Mouse (Mus musculus): ENCODE measurements around the gene Upf1. TPM values are rescaled to one million over a fixed set of nuclear protein-coding genes. Genes with fewer than 3 reads are reported as not detected.

Upf1 gene
- total RNA-seq (2015; ENCODE audit: low replicate concordance) (18.4 and 20.2 TPM in 2 replicates), total RNA-seq (2017; ENCODE audit: low replicate concordance) (32.5 and 43.9 TPM in 2 replicates)

GRCm38 (mm10) chr8:70353194-70353817 is at the start of gene Upf1:
Gene Upf1 (minus strand): TSS chr8:70353278.
- ATAC-seq (replicated peaks; ENCODE audit: low FRiP score, poor library complexity, severe bottlenecking), result peak; percentile 81

- no peak for ATAC-seq (replicated peaks; ENCODE audit: low FRiP score, poor library complexity, severe bottlenecking)
These were observed 44.8 kb upstream of the Upf1 start for GRCm38 (mm10) chr8:70397611-70398563.

- ATAC-seq (replicated peaks; ENCODE audit: low FRiP score, poor library complexity, severe bottlenecking), result no peak
These were observed 43.1 kb upstream of the Upf1 start for GRCm38 (mm10) chr8:70396184-70396583.

- no peak for ATAC-seq (replicated peaks; ENCODE audit: low FRiP score, poor library complexity, severe bottlenecking)
These were observed 42.6 kb upstream of the Upf1 start for GRCm38 (mm10) chr8:70395649-70396048.

GRCm38 (mm10) chr8:70394269-70394998 is 41.4 kb upstream of the Upf1 start:
- no peak for ATAC-seq (replicated peaks; ENCODE audit: low FRiP score, poor library complexity, severe bottlenecking)

- ATAC-seq (replicated peaks; ENCODE audit: low FRiP score, poor library complexity, severe bottlenecking), result no peak
These were observed 40.0 kb upstream of the Upf1 start for GRCm38 (mm10) chr8:70393087-70393486.

- ATAC-seq (replicated peaks; ENCODE audit: low FRiP score, poor library complexity, severe bottlenecking), result no peak
These were observed 36.6 kb upstream of the Upf1 start for GRCm38 (mm10) chr8:70389678-70390077.

- peak; percentile 81 for ATAC-seq (replicated peaks; ENCODE audit: low FRiP score, poor library complexity, severe bottlenecking)
These were observed 30.2 kb upstream of the Upf1 start for GRCm38 (mm10) chr8:70383287-70383686.

- no peak for ATAC-seq (replicated peaks; ENCODE audit: low FRiP score, poor library complexity, severe bottlenecking)
These were observed 27.0 kb upstream of the Upf1 start for GRCm38 (mm10) chr8:70380069-70380468.

GRCm38 (mm10) chr8:70377049-70377448 is 24.0 kb upstream of the Upf1 start:
- ATAC-seq (replicated peaks; ENCODE audit: low FRiP score, poor library complexity, severe bottlenecking), result no peak

GRCm38 (mm10) chr8:70376275-70376741 is 23.2 kb upstream of the Upf1 start:
- 0 out of 2 replicates have a peak, but pooled peaks have one; percentile 15 for ATAC-seq (replicated peaks; ENCODE audit: low FRiP score, poor library complexity, severe bottlenecking)

GRCm38 (mm10) chr8:70375212-70375859 is 22.3 kb upstream of the Upf1 start:
- ATAC-seq (replicated peaks; ENCODE audit: low FRiP score, poor library complexity, severe bottlenecking), result no peak

GRCm38 (mm10) chr8:70374318-70374927 is 21.3 kb upstream of the Upf1 start:
- ATAC-seq (replicated peaks; ENCODE audit: low FRiP score, poor library complexity, severe bottlenecking), result peak; percentile 24; the same call in 1 of the 2 replicates

- ATAC-seq (replicated peaks; ENCODE audit: low FRiP score, poor library complexity, severe bottlenecking), result no peak
These were observed 20.6 kb upstream of the Upf1 start, which contains the start of gene Comp for GRCm38 (mm10) chr8:70373397-70374317. Gene Comp (plus strand): TSS chr8:70373558.

GRCm38 (mm10) chr8:70371951-70372350 is 18.9 kb upstream of the Upf1 start:
- no peak for ATAC-seq (replicated peaks; ENCODE audit: low FRiP score, poor library complexity, severe bottlenecking)

GRCm38 (mm10) chr8:70370476-70370875 is 17.4 kb upstream of the Upf1 start:
- no peak for ATAC-seq (replicated peaks; ENCODE audit: low FRiP score, poor library complexity, severe bottlenecking)

- 0 out of 2 replicates have a peak, but pooled peaks have one; percentile 4 for ATAC-seq (replicated peaks; ENCODE audit: low FRiP score, poor library complexity, severe bottlenecking)
These were observed 13.5 kb upstream of the Upf1 start for GRCm38 (mm10) chr8:70366588-70366987.

GRCm38 (mm10) chr8:70364066-70364465 is 11.0 kb upstream of the Upf1 start:
- no peak for ATAC-seq (replicated peaks; ENCODE audit: low FRiP score, poor library complexity, severe bottlenecking)

Data from erythroid progenitor cell, adult 5-6 weeks (primary cell).